Mouse (Mus musculus) spleen, adult 12 weeks (tissue): ENCODE measurements around the gene Capn2.
A peak's percentile ranks its signal among the peaks of the same experiment; 100 is the strongest.

Experiments
- DNase-seq: peaks from one replicate; pipeline ENCODE4 v3.0.0; 2022; ENCODE audit warnings: low spot score

Capn2 gene

GRCm38 (mm10) chr1:182516758-182517676 is at the start of gene Capn2:
TSS of gene Capn2 (minus strand) at chr1:182517608.
- peak; percentile 53 for DNase-seq

- no peak for DNase-seq
Measured at GRCm38 (mm10) chr1:182565351-182565835, 48.0 kb upstream of the Capn2 start.

GRCm38 (mm10) chr1:182564408-182565120 is 47.2 kb upstream of the Capn2 start, which contains the start of gene Capn8:
TSS of gene Capn8 (plus strand) at chr1:182565007.
- DNase-seq, result no peak

- DNase-seq, result no peak
Measured at GRCm38 (mm10) chr1:182562576-182563370, 45.4 kb upstream of the Capn2 start.

- DNase-seq, result no peak
Measured at GRCm38 (mm10) chr1:182561945-182562514, 44.6 kb upstream of the Capn2 start.

GRCm38 (mm10) chr1:182560390-182561098 is 43.1 kb upstream of the Capn2 start:
- DNase-seq, result no peak

GRCm38 (mm10) chr1:182559530-182559929 is 42.1 kb upstream of the Capn2 start:
- DNase-seq, result no peak

- no peak for DNase-seq
Measured at GRCm38 (mm10) chr1:182558271-182558670, 40.9 kb upstream of the Capn2 start.

GRCm38 (mm10) chr1:182553649-182554375 is 36.4 kb upstream of the Capn2 start:
- peak; percentile 4 for DNase-seq

GRCm38 (mm10) chr1:182550761-182551160 is 33.4 kb upstream of the Capn2 start:
- no peak for DNase-seq

GRCm38 (mm10) chr1:182543906-182544305 is 26.5 kb upstream of the Capn2 start:
- no peak for DNase-seq

- DNase-seq, result no peak
Measured at GRCm38 (mm10) chr1:182543136-182543535, 25.7 kb upstream of the Capn2 start.

GRCm38 (mm10) chr1:182542110-182542509 is 24.7 kb upstream of the Capn2 start:
- no peak for DNase-seq

GRCm38 (mm10) chr1:182539023-182539940 is 21.9 kb upstream of the Capn2 start:
- DNase-seq, result peak; percentile 37

- no peak for DNase-seq
Measured at GRCm38 (mm10) chr1:182535080-182535481, 17.7 kb upstream of the Capn2 start.

GRCm38 (mm10) chr1:182533583-182533982 is 16.2 kb upstream of the Capn2 start:
- DNase-seq, result no peak

GRCm38 (mm10) chr1:182527921-182528858 is 10.8 kb upstream of the Capn2 start:
- DNase-seq, result no peak

- no peak for DNase-seq
Measured at GRCm38 (mm10) chr1:182527261-182527766, 9.9 kb upstream of the Capn2 start.
